Mouse (Mus musculus): ENCODE data around the gene Gm15093.
"Not testable (repeated sequence)": the region's sequence is repeated elsewhere in the genome, so short reads cannot be mapped to it uniquely, and the experiment has no call there.

Gene Gm15093

GRCm38 (mm10) chrX:149272077-149272476, at the start of gene Gm15093:
Gene Gm15093, plus strand, starts transcription at chrX:149272377.
- DNase-seq = not testable (repeated sequence)

Data from thymus, postnatal 25 days (tissue).